Mouse (Mus musculus): ENCODE data around the gene Bend5.

Gene Bend5

DNA sequence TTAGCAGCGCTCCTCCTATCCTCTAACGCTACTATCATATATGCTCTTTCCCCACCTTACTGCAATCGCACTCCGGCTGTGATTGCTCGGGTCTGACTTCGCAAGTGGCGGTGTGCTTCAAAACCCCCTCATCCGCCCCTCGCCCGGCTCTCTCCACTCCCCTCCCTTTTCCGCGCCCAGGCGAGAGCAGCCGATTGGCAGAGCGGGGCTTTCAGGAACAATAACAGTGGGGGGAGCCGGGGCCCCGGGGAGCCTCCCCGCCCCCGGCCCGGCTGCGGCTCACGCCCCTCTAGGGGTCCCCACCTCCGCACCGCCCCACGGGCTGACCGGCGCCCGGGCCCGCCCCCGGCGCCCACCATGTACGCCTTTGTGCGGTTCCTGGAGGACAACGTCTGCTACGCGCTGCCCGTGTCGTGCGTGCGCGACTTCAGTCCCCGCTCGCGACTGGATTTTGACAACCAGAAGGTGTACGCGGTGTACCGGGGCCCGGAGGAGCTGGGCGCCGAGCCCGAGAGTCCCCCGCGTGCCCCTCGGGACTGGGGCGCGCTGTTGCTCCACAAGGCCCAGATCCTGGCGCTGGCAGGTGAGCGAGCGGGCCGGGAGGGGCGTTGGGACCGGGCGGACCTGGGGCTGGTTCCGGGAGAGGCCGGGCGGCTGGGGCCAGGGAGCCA, at the start of gene Bend5:
Gene Bend5 (plus strand): TSS at position 189 of the 671 bp plus-strand sequence.
- DNase-seq (ENCODE audit: low spot score): peak; percentile 59

DNA sequence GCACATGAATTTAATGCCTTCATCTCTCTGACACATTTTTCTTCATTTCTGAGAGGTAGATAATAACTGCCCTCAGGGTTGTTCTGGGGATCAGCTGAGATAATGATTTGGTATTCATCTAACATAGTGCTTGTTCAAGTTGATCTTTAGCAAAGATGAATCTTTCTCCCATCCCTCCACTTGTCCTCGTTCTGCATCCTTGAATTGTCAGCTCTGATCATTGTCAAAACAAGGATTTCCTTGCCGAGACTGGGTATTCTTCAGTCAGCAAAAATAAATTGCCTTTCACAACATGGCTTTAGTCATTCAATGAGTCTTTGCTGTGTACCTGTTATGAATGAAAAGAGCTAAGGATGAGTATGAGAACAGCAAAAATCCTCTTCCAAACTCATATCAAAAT, 47.0 kb upstream of the Bend5 start:
- DNase-seq (ENCODE audit: low spot score): no peak

DNA sequence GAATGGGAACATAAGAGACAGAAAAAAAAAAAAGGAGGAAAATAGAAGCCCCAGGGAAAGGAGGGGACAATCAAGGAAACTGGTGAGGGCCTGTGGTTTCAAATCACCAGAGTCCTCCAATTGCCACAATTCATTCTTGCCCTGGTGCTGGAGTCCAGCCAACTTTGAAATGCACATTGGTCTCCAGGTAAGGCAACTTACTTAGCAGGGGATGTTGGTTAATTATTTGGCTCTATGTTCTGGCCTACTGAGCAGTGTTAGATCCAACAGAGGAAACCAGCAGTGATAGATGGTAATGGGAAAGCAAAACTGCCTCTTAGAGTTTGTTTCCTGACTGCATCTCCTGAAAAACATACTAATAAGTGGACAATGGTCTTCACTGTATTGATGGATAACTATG, 37.6 kb upstream of the Bend5 start:
- DNase-seq (ENCODE audit: low spot score): no peak

DNA sequence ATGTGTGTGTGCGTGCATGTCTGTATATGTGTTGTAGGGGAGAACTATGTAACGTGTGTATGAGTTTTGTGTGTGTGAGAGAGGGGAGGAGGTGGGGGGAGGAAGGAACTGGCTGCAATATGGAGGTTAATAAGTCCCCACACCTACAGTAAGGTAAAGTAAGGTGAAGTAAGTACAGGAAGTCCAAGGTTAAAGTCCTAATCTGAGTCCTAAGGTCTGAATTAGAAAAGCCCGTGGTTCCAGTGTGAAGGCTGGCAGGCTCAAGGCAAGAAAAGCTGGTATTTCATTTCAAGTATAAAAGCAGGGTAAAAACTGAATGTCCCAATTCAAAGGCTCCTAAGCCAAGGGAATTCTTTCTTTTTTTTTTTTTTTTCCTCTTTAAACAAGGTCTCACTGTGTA, 36.7 kb upstream of the Bend5 start:
- DNase-seq (ENCODE audit: low spot score): no peak

DNA sequence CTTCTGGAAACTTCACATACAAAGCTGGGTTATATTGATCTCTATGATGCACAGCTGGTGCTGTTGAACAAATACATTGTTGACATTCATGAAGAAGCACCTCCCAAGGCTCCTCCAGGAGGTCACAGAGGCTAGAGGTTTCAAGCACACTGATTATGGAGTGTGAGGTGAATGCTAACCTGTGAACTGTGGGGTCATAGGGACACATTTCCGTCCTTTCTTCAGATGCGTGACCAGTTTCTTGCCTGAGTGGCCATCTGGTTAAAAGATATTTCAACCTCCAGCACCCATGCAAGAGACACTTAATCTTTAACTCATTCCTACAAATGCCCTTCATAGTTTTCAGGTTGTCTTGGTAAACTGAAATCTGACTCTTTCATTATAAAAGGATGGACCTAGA, 31.7 kb upstream of the Bend5 start:
- DNase-seq (ENCODE audit: low spot score): no peak

DNA sequence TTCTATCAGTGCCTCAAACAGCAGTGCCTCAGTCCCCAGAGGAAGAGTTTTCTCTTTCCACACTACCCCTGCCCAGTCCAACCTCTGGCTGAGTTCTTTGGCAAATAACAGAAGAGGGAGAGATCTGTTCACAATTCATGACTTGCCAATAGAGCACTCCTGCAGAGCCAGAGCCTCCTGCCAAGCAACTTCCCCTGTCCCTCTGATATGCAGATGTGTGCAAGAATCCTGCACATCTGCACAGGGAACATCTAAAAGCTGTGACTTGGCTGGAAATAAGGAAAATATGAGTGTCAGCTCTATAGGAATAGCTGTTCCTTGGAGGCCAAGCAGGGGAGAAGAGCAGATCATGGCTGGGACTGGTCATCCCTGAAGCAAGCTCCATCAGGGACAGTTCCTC, 24.1 kb upstream of the Bend5 start:
- DNase-seq (ENCODE audit: low spot score): no peak

DNA sequence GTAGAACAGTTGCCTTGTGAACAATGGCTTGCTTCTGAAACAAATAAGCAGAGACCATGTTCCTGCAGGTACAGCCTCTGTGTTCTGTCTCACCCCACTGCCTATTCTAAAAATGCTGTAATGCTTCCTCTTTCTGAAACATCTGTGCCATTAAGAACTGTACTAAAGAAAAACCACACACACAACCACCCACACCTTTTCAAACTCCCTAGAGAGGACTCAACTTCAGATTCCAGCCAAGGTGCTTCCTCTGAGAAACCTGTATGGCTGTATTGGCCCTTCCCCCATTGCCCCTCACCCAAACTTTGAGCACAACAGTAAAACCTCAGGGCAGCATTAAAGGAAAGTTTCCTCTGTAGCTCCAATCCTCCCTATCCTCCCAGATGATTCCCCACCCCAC, 15.0 kb upstream of the Bend5 start:
- DNase-seq (ENCODE audit: low spot score): peak; percentile 49

DNA sequence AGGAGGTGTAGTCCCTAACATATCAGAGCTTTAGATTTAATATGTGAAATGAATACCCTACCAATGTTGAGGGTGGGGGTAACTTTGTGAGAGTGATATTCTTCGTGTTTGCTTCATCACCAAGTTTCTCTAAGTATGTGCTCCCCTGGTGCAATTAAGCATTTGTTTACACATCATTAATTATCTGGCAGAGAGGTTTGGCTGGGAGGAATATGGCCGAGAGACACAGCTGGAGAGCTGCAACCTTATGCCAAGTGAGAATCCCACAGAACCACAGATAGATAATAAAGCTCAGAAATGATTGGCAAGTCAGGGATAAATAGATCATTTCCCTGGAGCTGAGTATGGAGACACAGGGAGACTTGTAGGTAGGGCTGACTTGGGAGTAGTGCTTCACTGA, 14.1 kb upstream of the Bend5 start:
- no peak for DNase-seq (ENCODE audit: low spot score)

DNA sequence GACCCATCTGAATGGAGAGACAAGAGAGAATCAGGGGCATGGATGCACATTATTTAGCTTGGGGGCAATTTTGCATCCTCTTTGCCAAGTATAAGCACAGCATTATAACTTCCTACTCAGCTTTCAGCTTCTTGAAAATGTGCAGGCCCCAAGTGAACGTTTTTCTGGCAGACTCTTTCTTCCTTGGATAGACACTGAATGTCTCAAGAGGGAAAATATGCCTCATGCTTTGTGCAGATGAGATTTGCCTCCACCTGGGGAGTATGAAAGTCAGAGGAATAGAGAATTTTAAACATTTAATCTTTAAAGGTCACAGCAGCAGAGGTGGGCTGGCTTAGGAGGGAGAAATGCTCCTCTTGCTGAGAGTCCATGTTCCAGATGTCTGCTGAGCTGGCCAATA, 11.6 kb upstream of the Bend5 start:
- no peak for DNase-seq (ENCODE audit: low spot score)

DNA sequence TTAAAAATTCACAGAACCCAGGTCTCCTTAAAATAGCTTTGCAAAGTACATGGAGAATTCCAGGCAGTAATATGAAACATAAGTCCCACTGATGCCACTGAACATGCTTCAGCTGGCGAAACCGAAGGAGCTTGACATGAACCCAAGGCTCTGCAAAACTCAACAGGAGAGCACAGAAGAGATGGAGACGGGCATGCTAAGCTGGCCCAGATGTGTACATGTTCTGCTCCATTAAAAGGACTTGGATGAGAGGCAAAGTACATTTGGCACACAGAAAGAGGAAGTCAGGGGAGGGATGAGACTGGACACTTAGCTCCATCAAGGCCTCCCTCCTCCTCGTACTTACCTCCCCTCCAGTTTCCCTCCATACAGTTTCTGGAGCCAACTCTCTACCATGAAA, 4.1 kb upstream of the Bend5 start:
- no peak for DNase-seq (ENCODE audit: low spot score)

DNA sequence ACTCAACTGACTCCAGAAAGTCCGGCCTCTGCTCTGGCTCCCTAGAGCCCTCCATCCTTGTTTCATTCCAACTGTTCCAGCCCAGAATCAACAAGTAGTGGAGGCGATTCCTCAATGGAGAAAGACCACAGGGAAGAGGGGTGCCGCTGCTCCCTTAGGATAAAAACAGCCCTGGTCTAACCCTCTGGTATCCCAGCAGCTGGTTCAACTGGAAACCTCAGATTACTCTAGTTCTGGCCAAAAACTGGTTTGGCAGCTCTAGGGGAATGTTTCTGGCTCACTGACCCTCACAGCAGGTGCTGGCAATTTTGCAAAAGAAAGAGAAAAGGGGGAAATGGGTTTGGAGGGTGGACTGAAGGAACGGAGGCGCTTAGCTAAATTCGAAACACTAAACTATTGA, 407 bp upstream of the Bend5 start:
- no peak for DNase-seq (ENCODE audit: low spot score)

DNA sequence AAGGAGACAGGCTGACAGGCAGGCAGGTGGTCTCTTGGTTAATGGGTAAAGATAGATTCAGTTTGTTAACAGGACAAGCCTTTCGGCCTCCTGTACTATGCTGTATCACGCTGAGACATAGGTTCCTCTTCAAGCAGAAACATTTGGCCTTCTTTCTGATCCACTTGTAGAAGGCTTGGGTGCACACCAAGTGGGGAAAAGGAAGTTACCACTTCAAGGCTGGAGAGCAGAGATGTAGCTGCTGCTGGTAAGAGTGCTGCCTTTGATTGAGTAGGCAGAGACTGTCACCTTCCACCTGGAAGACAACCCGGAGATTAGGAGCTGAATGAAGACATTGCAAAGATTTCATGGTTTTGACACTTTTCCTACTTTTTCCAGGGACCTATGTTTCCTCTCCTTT, 1.3 kb downstream of the Bend5 start:
- DNase-seq (ENCODE audit: low spot score): no peak

DNA sequence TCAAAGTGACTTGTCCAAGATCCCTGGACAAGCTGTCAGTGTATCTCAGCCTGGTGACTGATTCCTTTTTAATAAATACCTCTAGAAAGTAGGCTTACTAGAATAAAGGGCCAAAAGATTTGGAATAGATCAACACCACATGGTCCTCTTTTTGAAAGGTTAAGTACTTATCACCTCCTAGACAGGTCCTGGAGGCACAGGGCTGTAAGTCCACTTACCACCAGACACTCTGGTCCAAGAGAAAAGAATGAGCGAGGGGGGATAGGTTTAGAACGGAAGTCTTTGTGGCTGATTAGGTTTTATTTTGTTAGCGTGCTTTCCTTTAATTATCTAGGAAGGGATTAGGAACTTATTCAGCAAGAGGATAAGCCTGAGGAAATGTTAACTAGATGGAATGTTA, 1.7 kb downstream of the Bend5 start:
- no peak for DNase-seq (ENCODE audit: low spot score)

DNA sequence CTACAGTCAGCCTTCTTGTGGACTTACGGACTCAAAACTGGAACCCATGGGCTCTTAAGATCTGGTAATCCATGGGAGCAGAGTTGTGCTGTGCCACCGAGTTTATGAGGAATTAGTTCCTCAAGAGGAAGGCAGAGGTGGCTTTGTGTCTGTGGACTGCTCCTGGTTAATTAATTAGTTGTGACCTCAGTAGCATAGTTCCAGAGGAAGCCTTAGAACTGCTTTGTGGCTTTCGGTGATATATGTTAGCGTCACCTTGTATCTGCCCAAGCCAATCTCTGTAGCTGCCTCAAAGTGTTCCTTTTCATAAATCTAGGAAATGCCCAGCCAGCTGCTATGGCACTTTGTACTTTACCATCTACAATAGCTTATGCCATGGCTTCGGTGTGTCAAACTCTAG, 2.9 kb downstream of the Bend5 start:
- no peak for DNase-seq (ENCODE audit: low spot score)

DNA sequence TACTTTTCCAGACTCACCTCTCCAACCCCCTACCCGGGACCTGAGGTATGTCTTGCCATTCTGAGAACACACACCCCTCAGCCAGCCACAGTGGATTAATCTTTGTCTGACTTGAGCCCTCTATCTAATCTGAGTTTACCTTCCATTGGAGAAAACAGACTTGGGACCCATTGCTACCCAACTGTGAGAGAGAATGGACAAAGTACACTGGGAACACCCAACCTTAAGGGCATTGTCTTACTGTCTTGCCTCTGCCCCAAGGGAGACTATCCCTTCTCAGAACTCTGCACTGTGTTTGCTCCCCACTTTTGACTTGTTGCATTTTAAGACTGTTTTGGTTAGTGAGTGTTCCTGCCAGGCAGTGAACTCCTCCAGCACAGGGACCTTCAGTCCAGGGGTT, 4.7 kb downstream of the Bend5 start:
- DNase-seq (ENCODE audit: low spot score): no peak

DNA sequence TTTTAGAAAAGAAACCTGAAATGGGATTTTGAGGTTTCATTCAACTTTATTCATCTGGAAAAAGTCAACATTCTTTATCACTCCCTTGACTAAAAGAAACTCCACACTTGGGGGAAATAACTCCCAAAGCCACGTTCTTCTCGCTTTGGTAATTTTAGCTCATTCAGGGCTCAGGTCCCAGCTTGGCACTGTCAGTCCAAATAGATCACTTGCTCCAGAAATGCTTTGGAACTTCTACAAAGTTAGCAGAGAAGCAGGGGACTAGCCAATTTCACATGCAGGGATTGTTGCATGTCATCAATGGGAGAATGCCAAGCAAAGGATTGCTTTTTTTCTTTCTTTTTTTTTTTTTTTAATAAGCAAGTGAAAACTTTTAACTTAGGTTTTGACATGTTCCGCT, 5.2 kb downstream of the Bend5 start:
- DNase-seq (ENCODE audit: low spot score): no peak

DNA sequence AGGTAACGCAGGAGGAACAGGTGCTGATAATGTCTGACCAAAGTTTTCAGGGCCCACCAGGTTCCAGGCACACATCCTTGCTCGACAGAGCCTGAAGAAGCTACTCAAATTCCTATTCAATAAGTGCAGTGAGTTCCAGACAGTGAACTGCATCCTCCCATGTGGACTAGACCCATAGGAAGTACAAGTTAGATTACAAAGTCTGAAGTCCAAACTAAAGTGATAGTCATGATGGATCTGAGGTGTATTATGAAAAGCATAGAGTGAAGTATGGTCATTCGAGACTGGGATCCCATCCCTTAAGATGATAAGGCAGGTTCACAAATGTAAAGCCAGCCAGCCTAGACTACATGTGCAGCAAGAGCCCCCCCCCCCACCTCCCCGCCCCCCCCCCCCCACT, 6.1 kb downstream of the Bend5 start:
- DNase-seq (ENCODE audit: low spot score): no peak

DNA sequence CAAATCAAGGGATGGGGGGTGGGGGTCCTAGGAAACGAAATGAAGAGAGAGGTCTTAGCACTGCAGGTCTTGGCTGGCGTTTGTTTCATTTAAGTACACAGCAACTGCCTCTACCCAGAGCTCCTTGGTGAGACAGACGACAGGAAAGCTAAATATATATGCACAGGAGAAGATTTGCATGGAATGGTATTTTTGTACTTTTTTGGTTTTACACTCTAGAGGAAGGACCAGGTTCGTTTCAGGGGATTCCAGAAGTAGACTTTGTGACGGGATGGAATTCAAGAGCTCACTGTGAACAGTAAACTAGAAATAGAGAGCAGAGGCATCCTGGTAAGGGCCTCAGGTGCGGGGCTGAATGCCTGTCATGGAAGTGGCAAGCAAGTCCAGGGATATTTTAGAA, 7.0 kb downstream of the Bend5 start:
- no peak for DNase-seq (ENCODE audit: low spot score)

DNA sequence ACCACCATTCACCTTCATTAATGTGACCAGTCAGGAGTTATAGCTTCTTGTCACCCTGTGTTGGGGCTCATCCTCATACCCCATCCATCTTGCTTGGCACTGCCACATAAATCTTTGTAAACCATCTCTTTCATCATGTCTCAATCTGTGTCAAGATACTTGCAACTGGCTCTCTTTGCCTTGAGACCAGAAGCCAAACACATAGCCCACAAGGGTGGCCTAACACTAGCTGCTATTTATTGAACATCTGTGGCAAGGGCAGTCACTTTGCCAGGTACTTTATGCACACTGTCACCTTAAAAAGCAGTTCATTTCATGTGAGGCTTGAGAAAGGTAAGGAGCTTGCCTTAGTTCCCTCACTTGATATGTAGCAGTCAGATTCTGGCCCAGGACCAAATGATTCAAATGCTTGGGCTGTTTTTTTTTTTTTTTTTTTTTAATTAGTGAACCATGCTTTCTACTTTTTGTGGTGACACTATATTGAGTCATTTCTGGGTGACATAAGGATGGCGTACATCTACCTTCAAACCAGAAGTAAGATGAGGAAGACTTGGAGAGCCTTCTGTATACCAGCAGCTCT, 9.7 kb downstream of the Bend5 start:
- no peak for DNase-seq (ENCODE audit: low spot score)

DNA sequence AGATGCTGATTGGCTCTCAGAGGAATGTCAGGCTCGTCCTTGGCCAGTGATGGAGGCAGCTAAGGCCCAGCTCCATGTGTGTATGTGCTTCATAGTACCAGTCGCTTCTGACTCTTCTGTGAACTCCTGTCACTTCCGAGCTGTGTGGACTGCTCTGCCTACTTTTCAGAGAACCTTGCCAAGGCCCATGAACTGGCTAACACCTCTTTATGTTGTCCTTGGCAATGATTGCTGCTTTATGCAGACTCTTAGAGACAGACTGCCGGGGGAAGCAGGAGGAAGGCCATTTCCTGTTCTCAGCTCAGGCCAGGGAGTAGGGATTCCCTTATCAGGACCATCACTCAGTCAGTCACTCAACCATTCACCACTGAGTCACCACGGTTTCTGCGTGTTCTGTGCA, 10.4 kb downstream of the Bend5 start:
- DNase-seq (ENCODE audit: low spot score): no peak

DNA sequence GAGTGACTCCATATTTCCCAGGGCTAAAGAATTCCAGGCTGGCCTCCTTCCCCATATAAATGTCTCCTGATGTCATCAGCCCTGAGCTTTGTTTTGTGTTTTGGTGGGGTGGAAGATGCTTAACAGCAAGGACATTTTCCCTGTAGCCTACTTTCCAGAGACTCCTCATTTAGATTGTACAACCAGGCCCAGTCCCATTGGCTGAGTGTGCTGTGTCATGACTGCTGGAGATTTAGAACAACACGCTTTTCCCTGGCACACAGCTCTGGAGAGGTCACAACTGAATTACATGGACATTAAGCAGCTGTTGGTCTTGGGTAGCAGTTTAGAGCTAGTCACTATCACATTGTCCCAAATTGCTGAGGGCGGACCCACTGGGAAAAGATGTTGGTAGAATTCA, 16.4 kb downstream of the Bend5 start:
- DNase-seq (ENCODE audit: low spot score): peak; percentile 37

DNA sequence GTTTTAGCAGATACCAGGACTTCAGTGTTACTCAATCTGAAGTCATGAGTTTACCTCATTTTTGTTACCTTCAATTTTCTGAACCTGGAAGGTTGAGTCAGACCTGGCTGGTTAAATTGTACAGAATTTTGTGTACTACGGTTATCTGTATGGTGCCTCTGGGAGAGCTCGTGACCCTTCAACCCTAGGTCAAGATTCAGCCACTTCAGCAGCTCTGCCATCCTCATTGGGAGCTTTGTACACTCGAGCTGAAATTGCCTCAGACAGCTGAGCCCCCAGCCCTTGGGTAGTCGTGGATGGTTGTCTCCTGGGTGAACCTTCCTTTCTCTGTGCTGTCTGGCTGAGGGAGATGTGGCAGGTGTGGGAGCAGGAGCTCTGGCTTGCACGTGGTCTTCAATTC, 17.2 kb downstream of the Bend5 start:
- DNase-seq (ENCODE audit: low spot score): no peak

DNA sequence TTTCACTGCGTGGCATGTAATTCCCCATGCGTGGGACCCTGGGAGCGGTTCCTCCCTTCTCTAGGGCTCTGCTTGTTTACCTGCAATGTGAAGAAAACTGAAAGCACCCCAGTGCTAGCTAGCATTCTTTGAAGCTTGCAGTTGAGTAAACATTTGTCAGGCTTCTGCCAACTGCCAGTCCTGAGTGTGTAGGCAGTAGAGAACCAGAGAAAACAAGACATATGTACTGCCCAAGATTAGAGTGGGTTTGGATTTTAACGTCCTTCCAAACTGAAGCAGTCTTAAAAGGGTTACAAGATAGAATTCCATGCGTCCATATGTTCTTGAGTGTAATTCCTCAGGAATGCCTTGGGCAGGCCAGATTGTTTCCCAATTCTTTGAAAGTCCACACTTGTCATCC, 17.6 kb downstream of the Bend5 start:
- no peak for DNase-seq (ENCODE audit: low spot score)

DNA sequence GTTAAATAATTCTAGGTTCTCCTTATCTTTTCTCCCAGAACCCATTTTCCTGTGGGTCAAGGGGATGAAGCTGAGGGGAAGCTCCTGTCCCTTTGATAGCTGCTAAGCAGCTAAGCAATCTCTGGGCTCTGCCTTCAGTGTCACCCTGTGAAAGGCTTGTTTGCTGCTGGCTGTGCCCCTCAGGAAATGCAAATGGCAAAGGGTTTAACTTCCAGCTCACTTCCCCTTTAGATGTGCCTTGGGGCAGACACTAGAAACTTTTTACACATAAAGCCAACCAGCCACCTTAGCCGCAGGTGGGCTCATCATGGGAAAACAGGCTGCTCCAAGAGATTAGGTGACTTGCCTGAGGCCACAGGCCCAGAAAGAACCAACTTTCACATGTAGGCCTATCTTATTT, 26.9 kb downstream of the Bend5 start:
- no peak for DNase-seq (ENCODE audit: low spot score)

Measured in lung, postnatal 25 days (tissue).